Mouse (Mus musculus) adrenal gland, postnatal 25 days (tissue): ENCODE measurements around the gene Apba2. TPM values are rescaled to one million over a fixed set of nuclear protein-coding genes. Genes with fewer than 3 reads are reported as not detected.

Experiments used
- DNase-seq: peaks from one replicate; pipeline ENCODE4 v3.0.0; 2021; ENCODE audit warnings: mixed read lengths
- total RNA-seq: library from RNA; stranded (reverse); gene quantifications from 2 replicates; pipeline ENCODE4 v1.2.3, GENCODE M21; 2021

Gene Apba2
- total RNA-seq, 1 experiment from 2014 or later: not detected

DNA sequence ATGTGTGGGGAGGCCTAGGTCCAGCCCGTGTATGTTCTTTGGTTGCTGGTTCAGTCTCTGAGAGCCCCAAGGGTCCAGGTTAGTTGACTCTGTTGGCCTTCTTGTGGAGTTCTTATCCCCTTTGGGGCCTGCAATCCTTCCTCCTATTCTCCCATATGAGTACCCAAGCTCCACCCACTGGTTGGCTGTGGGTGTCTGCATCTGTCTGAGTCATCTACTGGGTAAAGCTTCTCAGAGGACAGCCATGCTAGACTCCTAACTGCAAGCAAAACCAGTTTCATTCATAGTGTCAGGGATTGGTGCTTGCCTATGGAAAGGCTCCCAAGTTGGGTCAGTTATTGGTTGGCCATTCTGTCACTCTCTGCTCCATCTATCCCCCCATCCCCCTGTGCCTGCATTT lies 29.8 kb downstream of the Apba2 start:
- DNase-seq: no peak

DNA sequence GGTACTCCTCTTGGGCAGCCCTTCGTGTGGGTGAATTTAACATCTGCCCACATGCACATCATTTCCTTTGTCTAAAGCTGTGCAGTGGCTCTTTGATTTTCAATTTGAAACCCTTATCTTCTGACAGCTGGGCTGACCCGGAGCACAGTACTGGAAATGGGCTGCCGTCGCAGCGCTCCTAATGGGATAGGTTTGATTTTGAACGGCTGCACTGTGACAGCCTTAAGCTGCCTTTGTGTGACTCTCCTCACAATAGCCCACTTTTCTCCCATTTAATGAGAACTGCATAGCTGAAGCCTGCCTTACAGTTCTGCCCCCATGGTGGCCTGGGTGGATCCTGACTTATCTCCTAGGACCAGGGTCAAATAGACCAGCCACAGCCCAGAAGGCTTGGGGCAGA lies 31.9 kb downstream of the Apba2 start:
- DNase-seq: no peak

DNA sequence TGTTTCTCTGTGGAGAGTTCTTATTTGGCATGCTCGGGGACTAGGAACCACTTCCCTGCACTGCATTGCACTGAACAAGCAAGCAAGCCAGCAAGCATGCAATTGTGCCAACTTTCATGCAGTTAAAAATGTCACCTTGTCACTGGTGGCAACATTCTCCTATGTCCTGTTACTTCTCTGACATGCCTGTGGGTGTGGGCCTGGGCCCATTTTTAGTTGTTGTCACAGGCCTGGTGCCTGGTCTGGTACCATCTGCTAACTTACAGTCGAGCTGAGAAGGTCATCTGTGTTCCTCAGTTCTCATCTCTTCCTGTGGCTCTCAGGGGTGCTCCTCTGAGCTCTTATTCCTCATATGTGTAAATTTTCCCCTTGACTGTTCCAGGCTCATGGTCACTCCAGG lies 33.8 kb downstream of the Apba2 start:
- no peak for DNase-seq

DNA sequence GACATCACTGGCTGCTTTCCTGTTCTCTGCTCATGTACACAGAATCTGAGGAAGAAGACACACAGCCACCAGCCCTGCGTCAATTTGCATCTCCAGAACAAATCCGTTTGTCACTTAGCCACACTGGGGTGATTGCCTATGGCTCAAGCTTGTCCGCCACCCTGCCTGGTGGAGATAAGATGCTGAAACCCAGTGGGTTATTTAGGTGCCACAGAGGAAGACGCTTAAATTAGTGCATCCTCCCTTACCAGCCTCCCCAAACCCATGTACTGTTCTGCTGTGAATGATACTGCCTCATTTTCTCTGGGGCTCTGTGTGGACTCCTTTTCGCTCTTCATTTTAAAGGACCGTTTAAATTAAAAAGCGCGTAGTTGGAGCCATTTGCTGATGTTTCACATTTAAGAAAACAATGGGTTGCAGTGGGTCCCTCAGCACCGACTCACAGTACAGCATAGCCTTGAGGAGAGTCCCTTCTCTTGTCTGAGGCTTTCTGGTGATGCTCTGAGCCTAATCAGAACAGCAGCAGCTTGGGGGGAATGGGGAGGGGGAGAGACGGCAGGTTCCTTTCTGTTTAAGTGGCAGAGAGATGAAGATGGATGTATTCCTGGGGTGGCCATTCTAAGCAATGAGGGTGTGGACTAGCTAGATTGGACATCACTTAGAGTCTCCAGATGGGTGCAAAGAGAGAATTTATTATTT lies 38.1 kb downstream of the Apba2 start:
- DNase-seq: no peak

DNA sequence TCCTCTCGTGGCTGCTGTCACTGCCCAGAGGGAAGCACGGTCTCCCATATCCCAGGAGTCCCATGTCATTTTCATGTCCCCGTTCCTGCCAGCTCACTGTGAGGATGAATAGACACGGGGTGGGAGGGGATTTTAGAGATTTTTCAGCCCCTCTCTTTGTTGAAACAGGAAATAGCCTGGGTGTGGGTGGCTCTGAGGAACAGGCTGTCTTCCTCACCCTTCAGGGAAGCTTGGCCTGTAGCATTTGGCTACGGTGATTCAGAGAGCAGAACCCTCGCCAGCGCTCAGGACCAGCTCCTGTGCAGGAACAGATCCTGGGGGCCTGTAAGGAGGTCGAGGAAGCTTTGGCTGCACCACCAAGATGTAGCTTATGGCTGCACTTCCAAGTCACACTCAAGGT lies 45.3 kb downstream of the Apba2 start:
- DNase-seq: no peak

DNA sequence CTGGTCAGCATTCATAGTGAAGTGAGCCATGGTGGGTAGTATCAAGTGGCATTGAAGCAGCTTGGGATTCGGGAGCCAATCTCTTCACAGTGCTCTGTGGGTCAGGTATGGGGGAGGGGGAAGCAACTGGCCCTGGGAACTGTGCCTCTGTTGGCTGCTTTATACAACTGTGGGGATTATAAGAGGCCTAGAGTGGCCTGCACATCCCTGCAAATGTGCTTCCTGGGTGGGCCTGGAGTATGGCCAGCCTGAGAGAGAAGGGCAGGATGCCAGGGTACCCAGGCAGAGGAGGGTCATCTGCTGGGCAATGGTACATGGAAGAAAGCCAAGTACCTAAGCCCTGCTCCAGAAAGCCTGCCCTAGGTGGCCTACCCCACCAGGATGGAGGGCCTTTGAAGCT lies 49.4 kb downstream of the Apba2 start:
- no peak for DNase-seq

DNA sequence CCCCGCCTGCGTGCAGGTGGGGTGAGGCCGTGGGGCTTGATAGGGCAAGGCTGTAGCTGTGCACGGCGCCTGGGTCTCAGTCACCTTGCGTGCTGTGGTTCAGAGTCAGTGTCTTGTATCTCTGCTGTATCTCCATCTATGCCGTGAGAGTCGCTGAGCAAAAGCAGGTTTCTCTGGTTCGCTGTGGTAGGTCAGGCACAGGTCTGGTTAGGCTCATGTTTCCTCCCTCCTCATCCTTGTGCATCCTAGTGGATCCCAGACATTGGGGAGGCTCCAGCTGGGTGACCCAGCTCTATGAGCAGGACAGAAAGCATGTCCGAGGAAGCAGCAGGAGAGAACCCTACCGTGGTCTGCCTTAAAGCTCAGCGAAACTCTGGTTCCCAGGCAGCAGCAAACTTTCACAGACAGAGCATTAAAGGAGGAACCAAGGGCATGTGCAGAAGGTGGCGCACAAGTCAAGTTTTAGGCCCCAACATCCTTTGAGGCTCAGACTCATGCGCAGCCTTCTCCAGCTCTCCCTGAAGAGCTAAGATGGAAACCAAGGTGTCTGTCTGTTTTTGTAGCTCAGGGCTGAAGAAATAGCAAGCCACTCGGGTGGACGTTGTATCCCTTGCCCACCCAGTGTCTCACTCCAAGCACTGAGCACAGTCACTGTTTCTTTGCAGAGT lies 51.2 kb downstream of the Apba2 start:
- no peak for DNase-seq

DNA sequence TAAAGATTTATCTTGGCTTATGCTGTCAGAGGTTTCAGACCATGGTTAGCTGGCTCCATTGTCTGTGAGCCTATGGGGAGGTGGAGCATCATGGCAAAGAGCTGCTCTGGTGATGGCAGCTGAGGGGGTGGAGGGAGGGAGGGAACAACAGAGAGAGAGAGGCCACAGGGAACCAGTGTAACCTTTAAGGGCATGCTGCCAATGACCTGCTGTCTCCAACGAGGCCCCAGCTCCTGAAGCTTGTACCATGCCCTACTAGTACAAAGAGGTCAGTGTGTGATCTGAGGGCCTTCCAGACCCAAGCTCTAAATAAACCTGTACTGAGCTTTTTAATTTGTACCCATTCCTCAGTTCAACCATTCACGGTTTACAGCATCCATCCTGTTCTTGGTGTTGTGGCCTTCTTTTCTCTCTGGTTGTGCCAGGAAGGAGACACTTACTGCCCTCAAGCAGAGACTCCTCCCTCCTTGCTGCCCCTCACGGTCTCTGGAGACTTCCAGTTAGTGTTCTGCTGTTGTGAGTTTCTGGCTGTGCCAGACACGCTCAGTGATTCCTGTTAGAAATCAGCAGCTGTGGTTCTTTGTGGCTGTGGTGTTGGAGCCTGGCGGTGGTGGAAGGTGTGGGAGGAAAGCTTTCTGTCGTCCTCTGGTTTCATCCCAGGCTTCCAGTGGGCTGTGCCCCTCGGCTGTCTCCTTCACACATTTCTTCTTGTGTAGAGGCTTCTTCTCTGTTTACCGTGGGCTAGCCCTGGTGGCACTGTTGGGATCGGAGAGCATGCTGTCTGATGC lies 60.4 kb downstream of the Apba2 start:
- no peak for DNase-seq

DNA sequence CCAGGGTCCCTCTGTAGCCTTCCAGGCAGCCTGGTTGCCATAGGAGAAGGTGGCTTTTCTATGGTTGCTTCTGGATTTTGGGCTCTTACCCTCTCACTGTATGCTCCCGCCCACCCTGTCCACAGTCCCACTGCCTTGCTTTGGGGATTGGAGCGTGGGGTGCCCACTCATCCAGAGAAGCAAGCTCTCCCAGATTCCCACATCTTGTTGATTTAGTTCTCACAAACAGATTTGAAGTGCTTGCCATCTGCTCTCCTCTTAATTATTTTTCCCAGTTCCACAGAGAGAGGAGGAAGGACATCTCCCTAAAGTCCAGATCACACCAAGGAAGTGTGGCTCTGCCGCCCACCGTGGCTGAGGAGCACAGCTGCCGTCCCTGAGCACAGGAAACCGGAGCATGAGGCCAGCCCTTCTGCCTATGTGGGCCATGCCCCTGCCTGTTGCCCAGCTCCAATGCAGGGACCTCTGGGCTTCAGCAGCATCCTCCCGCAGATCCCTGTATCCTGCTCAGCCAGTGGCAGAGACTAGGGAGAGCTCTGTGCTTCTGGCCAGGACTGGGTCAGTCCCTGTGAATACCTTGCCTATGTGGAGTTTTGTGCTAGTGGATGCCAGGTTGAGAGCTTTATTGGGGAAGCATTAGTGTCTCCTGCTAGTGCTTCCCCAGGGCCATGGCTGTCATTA lies 63.5 kb downstream of the Apba2 start:
- DNase-seq: no peak

DNA sequence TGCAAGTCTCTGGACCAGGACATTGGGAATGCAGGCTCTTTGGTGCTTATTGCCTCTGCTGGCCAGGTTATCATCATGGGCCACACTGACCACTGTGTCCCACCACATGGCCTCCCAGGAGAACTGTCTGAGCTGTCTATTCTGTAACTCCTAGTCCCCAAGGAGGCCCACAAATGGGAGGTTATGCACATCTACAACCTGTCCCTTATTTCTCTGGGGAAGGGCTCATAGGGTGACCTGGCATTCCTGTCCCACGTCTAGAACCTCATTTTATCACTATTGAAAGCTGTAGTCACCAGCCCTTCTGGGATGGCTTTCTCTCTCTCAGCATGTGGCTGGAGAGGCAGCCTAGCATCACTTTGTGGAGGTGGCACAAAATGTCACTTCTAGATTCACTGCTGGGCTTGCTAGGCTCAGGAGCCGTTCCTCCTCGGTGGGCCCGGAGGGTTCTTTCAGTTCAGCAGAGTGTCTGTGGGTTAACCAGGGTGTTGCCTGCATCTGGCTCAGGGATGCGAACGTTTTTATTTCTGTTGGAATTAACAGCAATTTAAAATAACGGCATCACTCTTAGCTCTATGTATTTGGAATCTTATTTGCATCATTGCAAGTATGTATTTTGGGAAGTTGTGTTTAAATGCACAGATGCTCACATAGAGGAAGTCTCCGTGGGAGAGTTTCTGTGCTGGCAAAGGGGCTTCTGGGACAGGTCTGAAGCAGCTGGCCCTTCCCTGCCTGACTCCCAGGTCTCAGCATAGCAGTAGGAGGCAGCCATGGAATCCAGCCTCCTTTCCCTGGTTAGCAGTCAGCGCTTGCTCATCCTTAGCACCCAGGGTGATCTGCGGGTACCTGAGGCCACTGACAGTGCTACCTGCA lies 65.1 kb downstream of the Apba2 start:
- DNase-seq: no peak

DNA sequence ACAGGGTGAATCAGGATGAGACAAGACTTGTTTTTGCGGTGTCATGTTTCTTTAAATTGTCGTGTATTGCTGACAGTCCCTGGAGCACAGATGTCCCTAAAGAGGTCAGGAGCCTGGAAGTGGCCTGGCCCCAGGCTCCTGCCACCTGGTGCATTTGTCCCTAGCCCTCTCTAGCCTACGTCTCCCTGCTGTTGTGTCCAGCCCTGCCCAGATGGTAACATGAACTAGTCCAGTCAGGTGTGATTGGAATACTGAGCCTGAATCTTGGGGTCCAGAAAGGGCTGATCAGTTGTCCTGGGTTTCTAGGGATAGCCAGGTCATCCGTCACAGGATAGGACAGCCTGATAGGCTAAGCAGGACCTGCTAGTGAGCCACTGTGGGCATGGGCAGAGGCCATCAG lies 67.2 kb downstream of the Apba2 start:
- DNase-seq: no peak

DNA sequence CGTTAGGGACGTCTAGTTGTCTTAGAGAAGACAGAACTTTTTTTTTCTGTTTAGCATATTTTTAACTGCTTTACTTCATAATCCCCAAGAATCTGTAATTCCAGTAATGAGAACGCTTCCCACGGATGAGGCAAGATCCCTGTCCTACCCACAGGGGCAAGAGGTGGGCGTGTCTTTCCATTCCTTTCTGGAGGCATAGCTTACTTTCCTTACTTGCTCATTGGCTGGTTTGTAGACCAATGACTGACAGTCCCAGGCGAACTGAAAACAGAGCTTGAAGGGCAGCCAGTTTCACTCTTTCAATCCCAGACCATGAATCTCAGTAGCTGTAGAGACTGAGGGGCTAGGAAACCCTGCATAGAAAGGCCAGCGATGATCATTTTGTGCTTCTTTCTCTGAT lies 68.2 kb downstream of the Apba2 start:
- DNase-seq: no peak

DNA sequence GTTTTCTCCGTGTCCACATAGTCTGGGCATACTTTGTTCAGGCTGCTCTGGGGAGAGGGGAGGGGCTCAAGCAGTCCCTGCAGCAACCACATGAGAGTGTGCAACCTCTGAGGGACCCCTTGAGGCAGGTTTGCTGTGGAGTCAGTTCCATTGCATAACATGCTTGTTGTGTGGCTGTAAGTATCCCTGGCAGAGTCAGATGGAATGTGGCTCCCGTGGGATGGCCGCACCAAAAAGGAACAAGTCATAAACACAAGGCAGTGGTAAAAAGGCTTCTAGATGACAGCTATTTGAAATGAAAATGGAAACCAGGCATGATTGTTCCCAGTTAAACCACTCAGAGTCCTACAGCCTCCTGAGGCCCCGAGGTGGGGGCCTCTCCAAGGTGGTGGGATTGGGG lies 69.4 kb downstream of the Apba2 start:
- no peak for DNase-seq

DNA sequence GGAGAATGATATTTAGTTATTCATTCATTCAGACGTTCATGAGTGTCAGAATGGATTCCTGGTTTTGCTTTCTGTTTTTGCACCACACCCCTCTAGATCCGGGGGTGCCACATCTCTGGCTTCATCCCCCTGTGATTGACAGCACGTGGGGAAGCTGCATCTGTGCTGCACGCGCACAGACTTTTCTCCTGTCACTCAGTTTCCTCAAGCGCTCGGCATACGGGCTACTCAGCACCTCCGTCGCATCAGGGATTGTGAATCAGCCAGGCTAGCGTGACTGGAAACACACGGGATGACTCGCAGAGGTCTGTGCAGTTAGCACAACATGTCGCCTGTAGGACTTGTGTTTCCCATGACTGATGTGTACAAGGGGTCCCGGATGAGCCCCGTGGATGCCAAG lies 72.6 kb downstream of the Apba2 start:
- no peak for DNase-seq

DNA sequence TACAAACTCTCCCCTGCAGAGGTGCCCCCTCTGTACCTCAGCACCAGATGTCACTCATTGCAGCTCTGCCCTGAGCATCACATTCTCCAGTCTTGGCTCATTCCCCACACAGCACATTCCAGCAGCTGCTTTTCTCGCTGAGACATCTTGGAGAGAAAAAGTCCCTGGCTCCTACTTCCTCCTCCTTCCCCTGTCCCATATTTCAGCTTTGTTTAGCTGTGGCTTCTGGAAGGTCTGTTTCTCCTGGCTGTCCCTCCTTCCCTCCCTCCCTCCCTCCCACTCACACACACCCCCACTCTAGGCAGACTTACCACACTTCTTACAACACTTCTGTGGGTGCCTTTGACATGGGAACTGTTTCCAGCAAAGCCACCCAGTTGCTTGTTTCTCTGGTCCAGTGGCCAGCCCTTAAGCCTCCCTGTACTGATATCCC lies 75.0 kb downstream of the Apba2 start:
- DNase-seq: no peak

DNA sequence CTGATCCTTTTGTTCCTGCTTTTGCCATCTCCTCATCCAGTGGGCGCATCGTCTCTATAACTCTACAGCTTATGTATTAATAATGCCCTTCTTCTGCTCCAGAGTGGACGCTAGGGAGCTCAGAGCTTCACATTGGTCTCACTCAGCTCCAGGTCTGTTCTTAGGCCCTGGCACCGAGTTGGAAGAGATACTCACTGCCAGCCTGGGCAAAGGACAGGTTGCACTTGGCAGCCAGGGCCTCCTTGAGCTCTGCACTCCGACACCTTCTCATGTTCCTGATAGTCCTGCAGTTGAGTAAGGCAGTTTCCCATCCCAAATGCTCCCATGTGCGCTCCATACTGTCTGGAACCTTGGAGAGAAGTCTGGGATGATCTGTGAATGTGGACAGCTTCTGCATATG lies 76.7 kb downstream of the Apba2 start:
- DNase-seq: peak; percentile 11

DNA sequence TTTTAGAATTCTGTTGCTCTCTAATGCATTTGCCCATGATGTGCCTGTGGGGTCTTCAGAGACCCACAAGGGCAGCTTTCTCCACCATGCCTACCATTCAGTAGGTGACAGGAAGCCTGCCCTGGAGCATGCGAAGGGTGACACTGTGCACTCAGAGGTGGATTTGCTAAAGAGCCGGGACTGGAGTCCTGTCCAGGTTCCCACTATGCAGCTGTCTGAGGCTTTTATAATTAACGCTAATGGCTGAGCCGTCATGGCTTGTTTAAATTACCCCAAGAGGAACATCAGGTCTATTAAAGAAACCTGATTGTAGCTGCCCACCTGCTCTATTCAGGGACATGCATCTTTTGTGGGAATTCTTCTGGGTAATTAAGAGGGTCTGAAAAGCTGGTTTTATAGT lies 78.4 kb downstream of the Apba2 start:
- no peak for DNase-seq

DNA sequence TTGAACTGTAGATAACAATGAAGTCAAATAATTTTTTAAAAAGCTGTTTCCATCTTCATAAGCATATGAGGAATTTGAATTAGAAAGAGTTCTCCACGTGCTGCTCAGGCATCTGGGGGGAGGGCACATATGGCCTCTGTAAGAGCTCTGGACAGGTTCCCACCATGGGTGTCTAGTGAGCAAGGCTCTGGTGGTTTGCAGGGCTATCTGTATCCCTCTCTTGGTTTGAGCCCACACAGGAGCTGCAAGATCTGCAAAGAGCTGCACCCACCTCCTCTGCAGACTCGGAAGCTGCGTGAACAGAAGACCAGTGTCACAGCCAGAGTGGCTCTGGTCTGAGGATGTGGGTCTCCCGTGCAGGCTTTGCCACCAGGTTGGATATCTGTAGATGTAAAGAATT lies 78.8 kb downstream of the Apba2 start:
- DNase-seq: no peak

DNA sequence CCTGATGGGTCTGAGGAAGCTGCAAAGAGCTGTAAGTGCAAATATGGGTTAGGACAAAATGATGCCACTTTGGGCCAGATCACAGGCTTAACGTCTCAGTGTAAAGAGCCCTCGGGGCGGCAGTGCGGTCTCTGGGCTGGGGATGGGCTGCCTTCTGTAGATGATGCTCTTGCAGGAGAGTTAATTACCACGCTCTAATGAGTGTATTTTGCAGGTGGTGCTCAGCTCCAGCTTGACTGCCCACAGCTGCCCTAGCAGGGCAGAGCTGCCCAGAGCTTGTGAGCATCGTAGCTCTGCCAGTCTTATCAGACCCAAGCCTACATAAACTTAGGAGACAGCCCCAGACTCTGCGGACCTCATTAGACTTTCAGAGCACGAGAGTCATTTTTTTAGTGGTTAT lies 80.9 kb downstream of the Apba2 start:
- no peak for DNase-seq

DNA sequence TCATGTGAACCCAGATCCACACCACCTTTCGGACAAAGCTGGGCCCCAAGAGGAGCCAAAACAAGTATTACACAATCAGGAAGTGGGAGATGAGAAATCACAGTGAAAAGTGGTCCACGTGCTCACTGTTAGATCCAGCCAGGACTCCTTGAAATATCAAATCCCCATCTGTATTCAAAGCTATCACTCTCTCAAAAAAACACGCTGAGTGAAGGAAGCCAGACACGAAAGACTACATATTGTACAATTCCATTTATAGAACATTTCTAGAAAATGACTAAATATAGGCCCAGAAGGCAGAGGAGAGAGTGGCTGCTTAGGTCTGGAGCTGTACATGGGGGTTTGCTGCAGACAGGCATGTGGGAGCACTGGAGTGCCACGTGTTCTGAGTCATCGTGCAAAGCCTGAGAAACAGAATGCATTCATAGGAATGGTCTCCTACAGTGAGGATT lies 82.2 kb downstream of the Apba2 start:
- DNase-seq: no peak

DNA sequence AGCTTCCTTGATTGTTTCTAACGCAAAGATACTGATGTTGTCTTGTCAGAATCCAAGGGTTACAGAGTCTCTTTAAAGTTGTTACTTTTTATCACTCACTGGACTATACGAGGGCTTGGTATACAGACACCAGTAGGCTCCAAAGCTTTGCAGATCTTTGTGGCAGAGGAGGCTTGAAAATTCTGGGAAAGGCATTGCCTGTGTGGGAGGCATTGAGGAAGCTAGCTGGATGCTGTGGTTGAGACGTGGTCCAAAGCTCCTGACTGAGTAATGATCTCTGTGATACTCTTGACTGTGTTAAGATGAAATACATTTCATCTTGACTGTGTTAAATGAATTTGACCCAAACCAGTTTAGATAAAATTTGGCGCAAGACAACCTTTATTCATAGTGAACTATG lies 84.6 kb downstream of the Apba2 start:
- DNase-seq: no peak

DNA sequence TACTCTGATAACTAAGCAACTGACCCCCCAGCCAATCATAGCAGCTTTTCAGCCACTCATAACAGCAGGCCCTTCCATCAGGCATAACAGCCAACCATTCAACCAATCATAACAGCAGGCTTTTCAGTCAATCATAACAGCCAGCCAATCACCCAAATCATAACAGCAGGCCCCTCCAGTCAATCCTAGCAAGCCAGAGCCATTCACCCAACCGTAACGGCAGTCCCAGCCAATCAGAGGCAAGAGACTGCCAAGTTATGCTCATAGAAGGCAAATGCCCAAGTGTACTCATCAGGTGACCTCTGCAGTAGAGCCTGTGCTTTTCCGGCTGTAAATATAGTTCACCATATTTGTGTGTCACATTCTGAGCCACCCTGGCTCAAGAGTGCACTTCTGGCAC lies 85.1 kb downstream of the Apba2 start:
- DNase-seq: no peak
